Mouse (Mus musculus) erythroblast, embryonic 14.5 days (primary cell): ENCODE data around the gene Mthfd2.
A peak's percentile ranks its signal among the peaks of the same experiment; 100 is the strongest.

Experiments
- GATA1 ChIP-seq: IDR thresholded peaks from 2 replicates; pipeline ENCODE4 v1.6.1; 2012; ENCODE audit warnings: low read length, inconsistent platforms, mixed read lengths
- TAL1 ChIP-seq: IDR thresholded peaks from 3 replicates; pipeline ENCODE4 v1.6.1; 2012; ENCODE audit warnings: low read length, inconsistent platforms, mixed read lengths

DNA sequence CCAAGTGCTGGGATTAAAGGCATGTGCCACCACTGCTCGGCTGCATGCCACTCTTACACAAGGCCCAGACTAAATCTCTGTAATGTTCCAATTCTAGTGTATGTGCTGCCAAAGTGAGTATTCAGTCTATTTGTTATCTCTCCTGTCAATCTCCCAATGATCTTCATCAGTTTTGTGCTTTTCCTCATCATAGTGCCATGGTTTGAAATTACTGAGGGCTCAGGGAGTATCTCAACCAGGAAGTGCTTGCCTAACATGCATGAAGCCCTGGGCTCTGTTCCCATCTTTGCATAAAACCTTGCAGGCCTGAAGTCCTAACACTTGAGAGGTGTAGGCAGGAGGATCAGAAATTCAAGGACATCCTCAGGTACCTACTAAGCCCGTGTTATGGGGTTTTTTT is 2.9 kb downstream of the Mthfd2 start:
- TF ChIP-seq TAL1 (no peak), GATA1 (peak; percentile 74)
